Mouse (Mus musculus) embryonic facial prominence, embryonic 11.5 days (tissue): ENCODE measurements around the gene Trpm8. TPM values are rescaled to one million over a fixed set of nuclear protein-coding genes. Genes with fewer than 3 reads are reported as not detected.

Experiments used
- ATAC-seq: fragments of 200-750 bp; cut with Nextera tagmentation; replicated peaks from 2 replicates; pipeline ENCODE4 v1.8.0; 2017; ENCODE audit warnings: low read depth; ENCODE audit not compliant: insufficient number of reproducible peaks, low FRiP score, low TSS enrichment
- DNase-seq: peaks from one replicate; pipeline ENCODE4 v3.0.0-alpha.2; 2015; ENCODE audit warnings: low spot score
- H3K27ac ChIP-seq: fragments of 300-500 bp; sonication (generic); replicated peaks from 2 replicates; pipeline ENCODE4 v1.5.1; 2014; ENCODE audit warnings: mild to moderate bottlenecking, low read depth, low read length, control low read depth
- H3K27me3 ChIP-seq: fragments of 300-500 bp; sonication (generic); 2 replicates; pipeline ENCODE4 v1.6.1; 2014; ENCODE audit warnings: mild to moderate bottlenecking, low read length, moderate library complexity, mixed read lengths; ENCODE audit not compliant: control insufficient read depth, insufficient read depth
- H3K36me3 ChIP-seq: fragments of 300-500 bp; sonication (generic); replicated peaks from 2 replicates; pipeline ENCODE4 v1.6.1; 2014; ENCODE audit warnings: low read depth, mild to moderate bottlenecking, low read length, moderate library complexity, mixed read lengths; ENCODE audit not compliant: control insufficient read depth, insufficient read depth
- H3K4me1 ChIP-seq: fragments of 300-500 bp; sonication (generic); 2 replicates; pipeline ENCODE4 v1.6.1; 2014; ENCODE audit warnings: low read length, mixed read lengths; ENCODE audit not compliant: control insufficient read depth, insufficient read depth
- H3K4me2 ChIP-seq: fragments of 300-500 bp; sonication (generic); 2 replicates; pipeline ENCODE4 v1.6.1; 2014; ENCODE audit warnings: low read depth, mild to moderate bottlenecking, control low read depth, low read length, moderate library complexity
- H3K4me3 ChIP-seq: fragments of 300-500 bp; sonication (generic); 2 replicates; pipeline ENCODE4 v1.5.1; 2014; ENCODE audit warnings: low read depth, low read length, control low read depth
- H3K9ac ChIP-seq: fragments of 300-500 bp; sonication (generic); replicated peaks from 2 replicates; pipeline ENCODE4 v1.6.1; 2014; ENCODE audit warnings: mild to moderate bottlenecking, control low read depth, low read length
- H3K9me3 ChIP-seq: fragments of 300-500 bp; sonication (generic); replicated peaks from 2 replicates; pipeline ENCODE4 v1.6.1; 2016; ENCODE audit warnings: mild to moderate bottlenecking, low read length, inconsistent platforms, mixed read lengths; ENCODE audit not compliant: control insufficient read depth
- WGBS: fragments of 180-500 bp; shearing (Covaris S2); extraction: QIAGEN DNeasy Blood & Tissue Kit; methylation state at CpG from one replicate; pipeline ENCODE4 v1.1.7; 2014; 5-methylcytosine and 5-hydroxymethylcytosine counted together
- polyA plus RNA-seq: library from polyadenylated mRNA; unstranded; fragments of >200 nt; fragmentation: Nextera tagmentation; extraction: Ambion mirVana; gene quantifications from 2 replicates; pipeline ENCODE4 v1.2.1, GENCODE M21; 2014

Gene Trpm8
- polyA plus RNA-seq: not detected in 2 replicates

- no peaks in the 10 kb centered on the region for H3K27me3 ChIP-seq
- ATAC-seq (peak; percentile 94), DNase-seq (peak; percentile 100)
- H3K4me1 ChIP-seq: peaks cover 9% of the 10 kb centered on the region
- WGBS: under 1% methylated on average over 50 of the region's 50 CpGs
- peak within 1 kb of the TSS; percentile 62 for H3K4me3 ChIP-seq
- H3K36me3 ChIP-seq: peaks cover 15% of the 10 kb centered on the region
- peak within 1 kb of the TSS; percentile 78 for H3K9ac ChIP-seq
- H3K27ac ChIP-seq: peak within 1 kb of the TSS; percentile 68
- peak within 1 kb of the TSS; percentile 65 for H3K4me2 ChIP-seq
- H3K9me3 ChIP-seq: no peaks in the 10 kb centered on the region
These were observed at the start of gene Trpm8, which contains the start of gene Hjurp for GRCm38 (mm10) chr1:88277098-88277817. Trpm8 (plus strand) TSS chr1:88277661. Hjurp (minus strand) TSS chr1:88277633.

DNA sequence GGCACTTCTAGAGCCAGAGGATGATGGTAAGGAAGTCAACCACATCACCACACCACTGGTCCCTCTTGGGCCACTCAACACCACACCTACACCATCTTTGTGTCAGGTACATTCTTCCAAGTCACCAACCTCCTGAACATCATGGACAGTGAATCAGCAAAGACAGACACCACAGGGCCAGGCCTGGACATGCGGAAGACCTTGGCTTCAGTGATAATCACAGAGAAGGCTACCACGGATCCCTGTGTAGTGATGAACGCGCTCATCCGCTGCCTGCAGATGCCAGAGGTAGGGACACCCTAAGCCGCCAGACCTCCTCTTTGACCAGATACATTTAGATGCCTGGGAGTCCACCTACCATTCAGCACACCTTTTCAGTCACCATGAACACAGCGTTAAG lies 49.3 kb upstream of the Trpm8 start:
- Histone ChIP-seq H3K27me3 (no peaks in the 10 kb centered on the region), H3K9ac (no peak overlapping the region), H3K36me3 (no peaks in the 10 kb centered on the region), H3K9me3 (peaks cover 73% of the 10 kb centered on the region), H3K4me1 (no peaks in the 10 kb centered on the region), H3K4me2 (no peak overlapping the region), H3K27ac (no peak overlapping the region), H3K4me3 (no peak overlapping the region)
- ATAC-seq: no peak
- 71% methylated on average over 7 of the region's 7 CpGs for WGBS
- no peak for DNase-seq

DNA sequence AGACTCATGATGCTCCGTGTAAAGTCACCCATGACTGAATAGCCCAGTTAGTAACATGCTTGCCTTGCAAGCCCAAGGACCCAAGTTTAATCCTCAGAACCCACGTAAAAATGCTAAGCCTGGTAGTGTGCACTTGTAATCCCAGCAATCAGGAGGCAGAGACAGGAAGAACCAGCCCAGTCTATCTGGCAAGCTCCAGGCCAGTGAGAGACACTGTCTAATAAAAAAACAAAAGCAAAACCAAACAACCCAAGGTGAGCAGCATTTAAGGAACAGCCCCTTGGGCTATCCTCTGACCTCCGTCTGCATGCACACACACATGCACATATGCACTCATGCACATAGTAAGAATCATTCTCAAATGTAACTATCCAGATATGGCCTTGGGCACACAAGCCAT lies 47.9 kb upstream of the Trpm8 start:
- Histone ChIP-seq H3K9me3 (peaks cover 87% of the 10 kb centered on the region), H3K4me3 (no peak overlapping the region), H3K36me3 (no peaks in the 10 kb centered on the region), H3K9ac (no peak overlapping the region), H3K27me3 (no peaks in the 10 kb centered on the region), H3K4me1 (no peaks in the 10 kb centered on the region), H3K4me2 (no peak overlapping the region), H3K27ac (no peak overlapping the region)
- DNase-seq: no peak
- ATAC-seq: no peak
- WGBS: 82% methylated on average over 3 of the region's 3 CpGs

- Histone ChIP-seq H3K27me3 (no peaks in the 10 kb centered on the region), H3K27ac (no peak overlapping the region), H3K4me1 (no peaks in the 10 kb centered on the region), H3K4me2 (no peak overlapping the region), H3K4me3 (no peak overlapping the region), H3K36me3 (no peaks in the 10 kb centered on the region), H3K9me3 (peaks cover 91% of the 10 kb centered on the region), H3K9ac (no peak overlapping the region)
- no peak for ATAC-seq
- no peak for DNase-seq
- 83% methylated on average over 5 of the region's 5 CpGs for WGBS
These were observed 47.5 kb upstream of the Trpm8 start for GRCm38 (mm10) chr1:88229986-88230385.

DNA sequence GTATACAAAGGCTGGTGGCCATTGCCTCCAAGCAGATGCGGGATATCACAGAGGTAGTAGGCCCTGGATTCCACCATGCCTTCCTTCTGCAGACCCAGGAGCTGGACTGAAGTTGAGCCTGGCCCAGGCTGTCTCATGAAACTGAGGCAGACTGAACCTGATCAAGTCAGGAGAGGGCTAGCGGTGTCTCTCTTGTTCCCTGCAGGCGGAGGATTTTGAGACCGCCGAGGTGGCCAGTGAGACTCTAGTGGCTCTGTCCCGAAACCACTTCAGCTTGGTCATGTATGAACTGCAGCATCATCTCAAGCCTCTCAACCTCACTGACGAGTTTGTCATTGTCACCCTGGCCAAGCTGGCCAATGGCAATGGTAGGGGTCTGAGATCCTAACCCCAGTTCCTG lies 47.0 kb upstream of the Trpm8 start:
- Histone ChIP-seq H3K9me3 (peaks cover 94% of the 10 kb centered on the region), H3K4me3 (no peak overlapping the region), H3K9ac (no peak overlapping the region), H3K27ac (no peak overlapping the region), H3K27me3 (no peaks in the 10 kb centered on the region), H3K4me2 (no peak overlapping the region), H3K36me3 (no peaks in the 10 kb centered on the region), H3K4me1 (no peaks in the 10 kb centered on the region)
- no peak for DNase-seq
- 73% methylated on average over 7 of the region's 7 CpGs for WGBS
- ATAC-seq: no peak

GRCm38 (mm10) chr1:88230981-88231802 lies 46.3 kb upstream of the Trpm8 start:
- H3K4me1 ChIP-seq: no peaks in the 10 kb centered on the region
- no peak for DNase-seq
- no peak overlapping the region for H3K9ac ChIP-seq
- H3K4me2 ChIP-seq: no peak overlapping the region
- ATAC-seq: no peak
- H3K27ac ChIP-seq: no peak overlapping the region
- no peaks in the 10 kb centered on the region for H3K27me3 ChIP-seq
- no peaks in the 10 kb centered on the region for H3K36me3 ChIP-seq
- WGBS: 76% methylated on average over 6 of the region's 6 CpGs
- peaks cover 94% of the 10 kb centered on the region for H3K9me3 ChIP-seq
- no peak overlapping the region for H3K4me3 ChIP-seq

GRCm38 (mm10) chr1:88231803-88232499 lies 45.5 kb upstream of the Trpm8 start:
- Histone ChIP-seq H3K4me3 (no peak overlapping the region), H3K4me2 (no peak overlapping the region), H3K36me3 (no peaks in the 10 kb centered on the region), H3K9ac (no peak overlapping the region), H3K27me3 (no peaks in the 10 kb centered on the region), H3K9me3 (peaks cover 91% of the 10 kb centered on the region), H3K27ac (no peak overlapping the region), H3K4me1 (no peaks in the 10 kb centered on the region)
- DNase-seq (no peak), ATAC-seq (no peak)
- WGBS: 72% methylated on average over 7 of the region's 7 CpGs
